Mouse (Mus musculus) heart, adult 2 months (tissue): ENCODE data around the gene Mrps14.

Experiments used
- CTCF ChIP-seq: fragments of 200-600 bp; IDR thresholded peaks from 2 replicates; pipeline ENCODE4 v1.8.1; 2022; ENCODE audit warnings: antibody characterized with exemption, mild to moderate bottlenecking, moderate library complexity
- POLR2A ChIP-seq: fragments of 200-500 bp; IDR thresholded peaks from 2 replicates; pipeline ENCODE4 v1.6.1; 2011; ENCODE audit warnings: mild to moderate bottlenecking, low read depth, low read length, control low read depth; ENCODE audit not compliant: insufficient read depth

DNA sequence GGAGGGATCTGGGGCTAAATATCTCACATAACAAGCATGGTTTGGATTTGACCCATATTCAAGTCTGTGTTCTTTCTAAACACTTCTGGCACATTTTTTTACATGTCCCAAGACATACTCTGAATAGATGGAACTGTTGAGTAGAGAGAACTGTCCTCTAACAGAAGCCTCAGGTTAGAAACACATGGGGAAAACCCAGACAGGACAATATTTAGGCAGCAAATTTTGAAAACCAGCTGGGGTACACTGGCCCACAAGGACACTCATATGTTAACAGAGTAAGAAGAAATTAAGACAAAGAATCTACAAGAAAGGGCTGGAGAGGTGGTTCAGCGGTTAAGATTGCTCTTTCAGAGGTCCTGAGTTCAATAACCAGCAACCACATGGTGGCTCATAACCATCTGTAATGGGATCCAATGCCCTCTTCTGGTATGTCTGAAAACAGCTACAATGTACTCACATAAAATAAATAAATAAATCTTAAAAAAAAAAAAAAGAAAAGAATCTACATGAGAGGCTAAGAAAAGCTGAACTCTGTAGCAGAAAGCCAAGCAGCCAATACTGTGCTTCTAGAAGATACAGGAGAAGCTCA is 43.9 kb downstream of the Mrps14 start:
- TF ChIP-seq CTCF (no peak), POLR2A (no peak)
